Mouse (Mus musculus) hindbrain, embryonic 12.5 days (tissue): ENCODE measurements around the gene Ubac1. TPM values are rescaled to one million over a fixed set of nuclear protein-coding genes. Genes with fewer than 3 reads are reported as not detected.

Source experiments
- ATAC-seq: fragments of 200-750 bp; cut with Nextera tagmentation; 2 replicates; pipeline ENCODE4 v1.8.0; 2017; ENCODE audit warnings: moderate TSS enrichment; ENCODE audit not compliant: low FRiP score
- H3K27ac ChIP-seq: fragments of 300-500 bp; sonication (generic); 2 replicates; pipeline ENCODE4 v1.5.1; 2016; ENCODE audit warnings: mild to moderate bottlenecking
- H3K27me3 ChIP-seq: fragments of 300-500 bp; sonication (generic); 2 replicates; pipeline ENCODE4 v1.6.1; 2016; ENCODE audit warnings: mild to moderate bottlenecking
- H3K36me3 ChIP-seq: fragments of 300-500 bp; sonication (generic); 2 replicates; pipeline ENCODE4 v1.6.1; 2016; ENCODE audit warnings: mild to moderate bottlenecking
- H3K4me1 ChIP-seq: fragments of 300-500 bp; sonication (generic); 2 replicates; pipeline ENCODE4 v1.6.1; 2016
- H3K4me2 ChIP-seq: fragments of 300-500 bp; sonication (generic); replicated peaks from 2 replicates; pipeline ENCODE4 v1.6.1; 2016; ENCODE audit warnings: mild to moderate bottlenecking
- H3K4me3 ChIP-seq: fragments of 300-500 bp; sonication (generic); 2 replicates; pipeline ENCODE4 v1.5.1; 2016; ENCODE audit warnings: mild to moderate bottlenecking
- H3K9ac ChIP-seq: fragments of 300-500 bp; sonication (generic); 2 replicates; pipeline ENCODE4 v1.6.1; 2016; ENCODE audit warnings: mild to moderate bottlenecking, moderate library complexity
- H3K9me3 ChIP-seq: fragments of 300-500 bp; sonication (generic); replicated peaks from 2 replicates; pipeline ENCODE4 v1.6.1; 2016; ENCODE audit warnings: mild to moderate bottlenecking
- WGBS: fragments of 180-500 bp; shearing (Covaris S2); methylation state at CpG from one replicate; pipeline ENCODE4 v1.1.7; 2016; 5-methylcytosine and 5-hydroxymethylcytosine counted together
- polyA plus RNA-seq: library from polyadenylated mRNA; unstranded; fragments of >200 nt; fragmentation: Nextera tagmentation; extraction: Ambion mirVana; gene quantifications from 2 replicates; pipeline ENCODE4 v1.2.1, GENCODE M21; 2016

Gene Ubac1
- polyA plus RNA-seq, 1 experiment from 2014 or later = 98.4 TPM

DNA sequence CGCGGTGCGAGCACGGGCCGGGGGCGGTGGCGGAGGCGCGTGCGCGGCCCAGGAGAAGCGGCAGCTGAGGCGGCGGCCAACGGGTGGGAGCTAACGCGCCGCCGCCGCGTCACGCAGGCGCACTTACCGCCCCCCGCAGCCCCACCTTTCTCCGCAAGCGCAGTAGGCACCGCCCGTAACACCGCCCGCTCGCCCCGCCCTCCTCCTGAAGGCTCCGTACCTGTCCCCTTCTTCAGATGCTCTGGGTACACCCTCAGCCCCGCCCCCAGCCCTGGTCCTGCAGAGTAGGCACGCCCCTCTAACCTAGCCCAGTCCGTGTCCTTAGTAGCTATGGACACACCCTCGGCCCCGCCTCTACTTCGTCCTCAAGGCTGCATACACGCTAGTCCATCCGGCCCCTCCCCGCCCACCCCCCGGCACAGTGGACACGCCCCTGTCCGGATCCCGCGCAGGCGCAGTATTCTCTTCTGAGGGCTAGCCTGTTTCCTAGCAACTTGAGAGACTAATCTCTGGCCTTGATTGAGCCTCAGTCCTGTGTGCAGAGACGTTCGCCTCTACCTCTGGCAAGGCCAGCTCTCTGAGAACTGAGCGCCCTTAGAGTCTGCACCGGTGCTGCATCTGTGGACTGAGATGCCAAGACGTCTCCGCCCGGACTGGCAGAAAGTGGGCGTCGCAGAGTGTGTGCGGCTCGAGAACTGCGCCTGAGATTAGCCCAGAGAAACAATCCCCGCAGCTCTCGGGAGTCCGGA lies 38.2 kb downstream of the Ubac1 start, which contains the start of gene Camsap1:
Gene Camsap1, minus strand, starts transcription at position 124 of the 749 bp plus-strand sequence.
- Histone ChIP-seq H3K9me3 (no peaks in the 10 kb centered on the region), H3K27ac (peak within 1 kb of the TSS; percentile 97), H3K27me3 (no peaks in the 10 kb centered on the region), H3K36me3 (0 out of 2 replicates have a peak, but pooled peaks cover 2% of the 10 kb centered on the region), H3K9ac (peak within 1 kb of the TSS; percentile 99), H3K4me3 (peak within 1 kb of the TSS; percentile 95), H3K4me2 (peak within 1 kb of the TSS; percentile 88), H3K4me1 (peaks cover 40% of the 10 kb centered on the region)
- ATAC-seq = peak; percentile 99
- WGBS = under 1% methylated on average over 61 of the region's 64 CpGs

DNA sequence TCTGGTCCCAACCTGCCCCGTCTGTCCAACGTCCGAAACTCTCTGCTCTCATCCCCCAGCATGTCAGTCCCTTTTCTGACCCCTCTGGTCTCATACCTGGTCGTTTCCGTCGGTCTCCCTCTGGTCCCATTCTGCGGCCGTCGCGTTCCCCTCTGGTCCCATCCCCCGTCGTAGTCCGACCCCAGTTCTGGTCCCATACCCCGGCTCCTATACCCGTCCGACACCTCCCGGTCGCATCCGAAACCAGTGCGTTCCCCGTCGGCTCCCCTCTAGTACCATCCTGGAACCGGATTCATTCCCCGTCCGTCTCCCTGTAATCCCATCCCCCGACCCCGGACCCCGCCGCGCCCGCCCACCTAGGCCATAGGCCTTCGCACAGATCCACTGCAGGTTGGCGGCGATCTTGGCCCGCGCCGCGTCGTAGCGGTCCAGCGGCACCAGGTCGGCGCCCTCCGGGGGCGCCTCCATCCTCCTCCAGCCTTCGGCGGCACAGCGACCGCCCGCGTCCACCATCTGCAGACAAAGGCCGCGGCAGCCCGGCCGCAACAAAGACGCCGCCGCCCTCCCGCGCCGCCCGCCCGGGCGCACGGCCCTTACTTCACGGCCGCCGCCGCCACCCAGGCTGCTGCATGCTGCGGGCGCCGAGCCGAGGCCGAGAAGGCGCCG lies 39.0 kb downstream of the Ubac1 start:
- Histone ChIP-seq H3K9me3 (no peaks in the 10 kb centered on the region), H3K4me1 (peaks cover 43% of the 10 kb centered on the region), H3K27ac (peak overlapping the region; percentile 97), H3K27me3 (no peaks in the 10 kb centered on the region), H3K4me2 (peak overlapping the region; percentile 88), H3K4me3 (peak overlapping the region; percentile 95), H3K36me3 (0 out of 2 replicates have a peak, but pooled peaks cover 2% of the 10 kb centered on the region), H3K9ac (peak overlapping the region; percentile 99)
- ATAC-seq = peak; percentile 23
- under 1% methylated on average over 76 of the region's 76 CpGs for WGBS

DNA sequence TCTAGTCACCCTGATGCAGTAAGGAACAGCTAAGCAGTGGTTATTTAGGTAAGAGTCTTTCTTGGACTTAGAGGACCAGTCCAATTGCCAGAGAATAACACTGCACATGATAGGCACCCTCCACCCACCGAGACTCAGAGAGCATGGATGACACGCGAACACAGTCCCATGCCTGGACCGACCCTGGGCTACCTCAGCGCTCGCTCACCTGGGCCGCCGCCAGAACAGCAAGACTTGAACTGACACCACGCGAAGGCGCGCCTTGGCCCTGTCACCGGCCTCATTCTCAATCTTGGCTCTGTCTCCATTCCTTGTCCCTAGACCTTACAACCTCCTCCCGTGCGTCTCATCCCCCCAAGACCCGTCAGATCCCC lies 39.5 kb downstream of the Ubac1 start:
- Histone ChIP-seq H3K36me3 (0 out of 2 replicates have a peak, but pooled peaks cover 2% of the 10 kb centered on the region), H3K4me2 (peak overlapping the region; percentile 88), H3K27me3 (no peaks in the 10 kb centered on the region), H3K9ac (peak overlapping the region; percentile 99), H3K4me1 (peaks cover 43% of the 10 kb centered on the region), H3K4me3 (peak overlapping the region; percentile 95), H3K27ac (peak overlapping the region; percentile 97), H3K9me3 (no peaks in the 10 kb centered on the region)
- ATAC-seq = no peak
- WGBS = under 1% methylated on average over 16 of the region's 16 CpGs

DNA sequence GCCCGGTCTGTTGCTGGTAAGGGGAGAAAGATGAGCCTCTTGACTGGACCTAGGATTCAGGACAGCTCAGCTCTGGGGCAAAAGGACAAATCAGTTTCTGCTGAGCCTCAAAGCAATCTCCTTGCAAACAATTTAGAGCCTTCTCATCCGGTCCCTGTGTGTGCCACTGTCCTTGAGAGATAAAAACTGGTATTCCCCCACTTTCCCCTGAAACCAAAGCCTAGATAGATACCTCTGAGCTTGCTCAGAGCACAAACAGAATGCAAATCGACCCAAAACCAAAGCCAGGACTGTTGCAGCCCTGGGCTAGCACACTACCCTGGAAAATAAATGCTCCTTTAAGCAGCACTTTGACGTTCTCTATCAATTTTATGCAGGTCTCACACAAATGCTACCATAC lies 42.5 kb downstream of the Ubac1 start:
- Histone ChIP-seq H3K36me3 (0 out of 2 replicates have a peak, but pooled peaks cover 2% of the 10 kb centered on the region), H3K27ac (no peak overlapping the region), H3K4me3 (no peak overlapping the region), H3K4me2 (no peak overlapping the region), H3K9ac (no peak overlapping the region), H3K4me1 (peaks cover 37% of the 10 kb centered on the region), H3K27me3 (no peaks in the 10 kb centered on the region), H3K9me3 (no peaks in the 10 kb centered on the region)
- WGBS = 85% methylated on average over 4 of the region's 4 CpGs
- ATAC-seq = no peak

DNA sequence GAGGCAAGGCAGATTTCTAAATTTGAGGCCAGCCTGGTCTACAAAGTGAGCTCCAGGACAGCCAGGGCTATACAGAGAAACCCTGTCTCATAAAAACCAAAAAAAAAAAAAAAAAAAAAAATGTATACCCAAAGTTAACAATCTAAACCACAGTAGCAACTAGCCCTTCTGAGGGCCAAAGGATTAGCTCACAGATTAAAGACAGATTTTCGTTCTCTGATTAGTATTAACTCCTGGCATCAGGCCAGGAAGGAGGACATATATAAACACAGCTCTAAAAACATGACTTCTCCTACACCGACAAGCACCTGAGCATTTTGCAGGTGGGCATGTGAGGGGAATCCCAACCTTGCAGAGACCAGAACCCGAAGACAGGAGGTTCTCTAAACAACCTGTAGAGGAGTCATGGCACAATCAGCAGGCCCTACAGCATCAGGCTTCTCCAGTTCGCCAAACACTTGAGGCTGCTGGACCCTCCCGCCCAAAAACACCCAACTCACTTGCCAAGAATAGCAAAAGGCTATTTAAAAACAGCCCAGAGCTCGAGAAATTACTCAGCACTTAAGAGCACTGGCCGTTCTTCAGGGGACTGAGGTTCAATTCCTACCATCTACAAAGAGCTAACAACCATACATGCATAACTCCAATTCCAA lies 43.8 kb downstream of the Ubac1 start:
- Histone ChIP-seq H3K4me1 (peaks cover 38% of the 10 kb centered on the region), H3K9ac (no peak overlapping the region), H3K4me2 (no peak overlapping the region), H3K27ac (no peak overlapping the region), H3K4me3 (no peak overlapping the region), H3K27me3 (no peaks in the 10 kb centered on the region), H3K36me3 (0 out of 2 replicates have a peak, but pooled peaks cover 2% of the 10 kb centered on the region), H3K9me3 (no peaks in the 10 kb centered on the region)
- WGBS = 89% methylated on average over 7 of the region's 7 CpGs
- no peak for ATAC-seq

DNA sequence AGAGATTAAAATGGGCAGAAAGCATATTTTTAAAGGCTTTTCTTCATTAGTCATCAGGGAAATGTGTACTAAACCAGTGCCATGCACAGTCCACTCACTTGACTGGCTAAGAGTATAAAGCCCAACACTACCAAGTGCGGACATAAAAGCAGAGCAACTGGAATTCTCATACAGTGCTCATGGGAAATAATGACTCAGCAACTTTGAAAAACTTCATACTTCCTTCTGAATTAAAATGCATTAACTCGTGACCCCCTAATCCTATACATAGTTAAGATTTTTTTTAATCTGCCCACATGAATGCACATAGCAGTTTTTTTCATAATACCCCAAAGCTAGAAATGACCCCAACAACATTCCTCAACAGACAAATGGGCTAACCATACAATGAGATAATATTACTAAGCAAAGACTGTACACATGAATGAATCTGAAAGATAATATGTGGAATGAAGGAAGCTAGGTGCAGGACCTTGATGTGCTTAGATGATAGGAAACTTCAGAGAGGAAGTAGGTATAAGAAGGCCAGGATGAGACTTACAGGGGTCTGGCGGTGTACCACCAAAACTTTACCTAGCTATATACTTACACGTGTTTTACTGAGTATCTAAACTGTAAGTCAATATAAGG lies 46.3 kb downstream of the Ubac1 start:
- WGBS = 93% methylated on average over 4 of the region's 4 CpGs
- Histone ChIP-seq H3K27ac (no peak overlapping the region), H3K9me3 (no peaks in the 10 kb centered on the region), H3K4me2 (no peak overlapping the region), H3K9ac (no peak overlapping the region), H3K4me3 (no peak overlapping the region), H3K27me3 (no peaks in the 10 kb centered on the region), H3K36me3 (peaks cover 9% of the 10 kb centered on the region; the same call in 1 of the 2 replicates), H3K4me1 (peaks cover 20% of the 10 kb centered on the region)
- ATAC-seq = no peak

DNA sequence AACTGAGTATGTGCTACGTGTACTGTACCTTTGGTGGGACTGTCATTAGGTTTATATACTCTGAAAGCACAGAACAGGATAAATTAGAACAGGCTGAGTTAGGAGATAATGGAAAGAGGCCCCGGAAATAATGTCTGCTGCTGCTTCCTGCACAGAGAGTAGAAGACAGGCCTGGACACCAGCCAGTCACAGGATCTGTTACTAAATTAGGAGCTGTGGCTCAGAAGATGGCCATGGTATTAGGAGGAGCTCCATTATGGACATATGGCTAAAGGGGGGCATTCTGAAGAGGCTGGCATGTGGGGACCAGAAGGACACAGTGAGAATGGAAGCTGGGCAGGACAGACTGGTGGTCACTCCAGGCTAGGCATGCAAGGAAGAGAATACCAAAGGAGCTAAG lies 51.1 kb downstream of the Ubac1 start:
- 0 out of 2 replicates have a peak, but pooled peaks cover 7% of the 10 kb centered on the region for H3K4me1 ChIP-seq
- H3K27me3 ChIP-seq = no peaks in the 10 kb centered on the region
- ATAC-seq = no peak
- H3K4me2 ChIP-seq = no peak overlapping the region
- no peaks in the 10 kb centered on the region for H3K9me3 ChIP-seq
- no peak overlapping the region for H3K27ac ChIP-seq
- 83% methylated on average over 2 of the region's 2 CpGs for WGBS
- H3K36me3 ChIP-seq = peaks cover 19% of the 10 kb centered on the region
- no peak overlapping the region for H3K9ac ChIP-seq
- no peak overlapping the region for H3K4me3 ChIP-seq

DNA sequence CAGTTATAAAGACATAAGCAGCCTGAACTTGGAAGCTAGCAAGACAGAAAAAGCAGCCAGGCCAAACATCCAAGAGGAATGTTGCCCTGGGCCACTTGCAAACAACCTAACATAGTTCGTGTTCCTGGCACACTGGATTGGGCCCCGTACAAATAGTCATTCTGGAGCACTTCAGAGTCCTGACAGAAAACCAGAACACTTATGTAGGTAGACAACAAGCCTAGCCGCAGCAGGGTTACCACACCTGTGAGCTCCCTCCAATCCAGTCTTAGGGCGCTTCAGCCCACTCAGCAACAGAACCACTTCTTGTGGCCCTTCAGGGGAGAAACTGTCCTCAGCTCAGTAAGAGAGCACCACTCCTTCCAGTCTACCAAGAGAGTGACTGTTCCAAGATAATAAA lies 52.2 kb downstream of the Ubac1 start:
- Histone ChIP-seq H3K4me1 (0 out of 2 replicates have a peak, but pooled peaks cover 7% of the 10 kb centered on the region), H3K4me2 (no peak overlapping the region), H3K27ac (no peak overlapping the region), H3K9ac (no peak overlapping the region), H3K4me3 (no peak overlapping the region), H3K27me3 (no peaks in the 10 kb centered on the region), H3K36me3 (peaks cover 30% of the 10 kb centered on the region), H3K9me3 (no peaks in the 10 kb centered on the region)
- no peak for ATAC-seq
- WGBS = 93% methylated on average over 4 of the region's 4 CpGs

DNA sequence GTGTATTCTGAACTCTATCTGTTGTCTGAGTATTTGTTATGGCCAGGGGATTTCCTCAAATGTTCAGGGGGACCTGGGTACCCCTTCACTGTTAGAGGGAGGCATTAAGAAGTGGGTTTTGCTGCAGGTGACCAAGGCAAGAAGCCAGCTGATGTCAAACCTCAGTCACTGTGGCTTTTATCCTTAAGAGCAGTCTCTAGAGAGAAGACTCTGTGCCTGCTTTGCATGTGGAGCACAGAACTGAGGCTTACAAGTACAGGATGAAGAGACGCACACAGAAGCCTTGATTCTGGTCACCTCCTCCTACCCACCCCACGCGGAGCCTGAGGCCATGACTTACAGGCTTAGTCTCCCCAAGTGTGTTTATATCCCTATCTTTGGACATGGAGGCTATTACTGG lies 72.3 kb downstream of the Ubac1 start:
- 90% methylated on average over 3 of the region's 3 CpGs for WGBS
- H3K36me3 ChIP-seq = peaks cover 74% of the 10 kb centered on the region
- H3K4me2 ChIP-seq = no peak overlapping the region
- no peak overlapping the region for H3K4me3 ChIP-seq
- ATAC-seq = no peak
- H3K4me1 ChIP-seq = no peaks in the 10 kb centered on the region
- H3K9me3 ChIP-seq = no peaks in the 10 kb centered on the region
- H3K27ac ChIP-seq = no peak overlapping the region
- H3K9ac ChIP-seq = no peak overlapping the region
- H3K27me3 ChIP-seq = no peaks in the 10 kb centered on the region

Other genes starting within 250 kb of the Ubac1 start
- gene Lcn11, start 244.7 kb downstream of the Ubac1 start, polyA plus RNA-seq = not detected in 2 replicates
- gene Gm13539, start 239.5 kb downstream of the Ubac1 start, polyA plus RNA-seq = not detected in 2 replicates
- not detected in 2 replicates for gene Glt6d1, start 205.9 kb downstream of the Ubac1 start, polyA plus RNA-seq
- not detected in 2 replicates for gene Lcn9, start 198.6 kb downstream of the Ubac1 start, polyA plus RNA-seq
- not detected in 2 replicates for gene Sohlh1, start 174.5 kb downstream of the Ubac1 start, polyA plus RNA-seq
- 2.9 and 4.6 TPM in 2 replicates for gene Kcnt1, start 158.0 kb downstream of the Ubac1 start, polyA plus RNA-seq
- 85.5 and 92.7 TPM in 2 replicates for gene Camsap1, start 38.5 kb downstream of the Ubac1 start, polyA plus RNA-seq
- gene Nacc2, start 101.5 kb upstream of the Ubac1 start, polyA plus RNA-seq = 12.6 and 15.0 TPM in 2 replicates
- 8.7 and 12.0 TPM in 2 replicates for gene Lhx3, start 186.5 kb upstream of the Ubac1 start, polyA plus RNA-seq
- 19.6 and 20.3 TPM in 2 replicates for gene Qsox2, start 215.8 kb upstream of the Ubac1 start, polyA plus RNA-seq